Comparison of ENCODE assay signal across 21 mouse cellular contexts in the genomic region with DNA sequence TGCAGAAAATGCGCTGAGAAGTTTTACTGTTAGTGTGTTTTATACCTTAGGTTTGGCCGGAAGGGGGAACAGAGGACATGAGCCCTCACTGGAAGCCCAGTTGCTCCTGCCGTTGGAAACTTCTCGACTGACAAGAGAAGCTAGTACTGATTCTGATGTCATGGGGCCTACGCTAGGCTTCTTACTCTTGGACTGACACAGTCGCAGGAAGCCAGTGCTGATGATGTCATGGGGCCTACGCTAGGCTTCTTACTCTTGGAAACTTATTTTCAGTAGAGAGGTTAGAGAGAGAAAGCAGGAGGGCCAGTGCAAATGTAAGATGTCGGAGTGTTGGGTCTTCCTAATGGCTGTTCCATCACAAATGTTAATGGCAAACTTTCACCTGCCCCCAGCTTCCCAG.
"Had no signal": no experiment of that assay in that cellular context is flagged by ENCODE, and none has a peak within 500 bp of the region (broad histone marks: within the 10 kb centered on the region; RNA-seq: fewer than 3 reads in every experiment).

No protein-coding gene starts in this region.

- H3K27me3 ChIP-seq: limb, embryonic 13.5 days; lung, embryonic 15.5 days; megakaryocyte, embryonic 14.5 days; midbrain, embryonic 13.5 days had no signal

- H3K36me3 ChIP-seq: limb, embryonic 10.5 days; limb, embryonic 13.5 days; liver, embryonic 12.5 days; liver, embryonic 15.5 days; lung, embryonic 15.5 days; midbrain, embryonic 10.5 days; midbrain, embryonic 13.5 days had no signal

- DNase-seq: kidney, adult 18-20 months; kidney, adult 9 months; kidney, postnatal 14 days; kidney, postnatal 4 days; liver; lung, adult 18-20 months; lung, postnatal 10 days; lung, postnatal 36 days; thymus, adult 2 months; thymus, postnatal 14 days; thymus, postnatal 4 days had no signal

- H3K4me3 ChIP-seq: limb, embryonic 10.5 days; limb, embryonic 13.5 days; liver, embryonic 12.5 days; liver, embryonic 15.5 days; lung, embryonic 15.5 days; megakaryocyte, embryonic 14.5 days; midbrain, embryonic 10.5 days; midbrain, embryonic 13.5 days; myocyte had no signal

- H3K9me3 ChIP-seq: limb, embryonic 10.5 days; limb, embryonic 13.5 days; liver, embryonic 12.5 days; liver, embryonic 15.5 days; lung, embryonic 15.5 days; megakaryocyte, embryonic 14.5 days; midbrain, embryonic 10.5 days; midbrain, embryonic 13.5 days had no signal

- ATAC-seq: liver, embryonic 12.5 days; midbrain, embryonic 13.5 days; midbrain, embryonic 16.5 days had no signal

- H3K27ac ChIP-seq: limb, embryonic 10.5 days; limb, embryonic 13.5 days; liver, embryonic 12.5 days; liver, embryonic 15.5 days; lung, embryonic 15.5 days; midbrain, embryonic 10.5 days; midbrain, embryonic 13.5 days had no signal
